Mouse (Mus musculus) E14TG2a.4 (cell line): Measurements from ENCODE around the gene Pacs2.

Experiments used
- H3K27me3 ChIP-seq: 2 replicates; pipeline ENCODE4 v1.6.1; 2014; ENCODE audit warnings: low read length, control low read depth; ENCODE audit not compliant: insufficient read depth
- H3K36me3 ChIP-seq: 2 replicates; pipeline ENCODE4 v1.6.1; 2014; ENCODE audit warnings: low read length, control low read depth; ENCODE audit not compliant: insufficient read depth
- H3K4me1 ChIP-seq: replicated peaks from 2 replicates; pipeline ENCODE4 v1.6.1; 2014; ENCODE audit warnings: low read depth, low read length, control low read depth
- H3K4me3 ChIP-seq: replicated peaks from 2 replicates; pipeline ENCODE4 v1.5.1; 2014; ENCODE audit warnings: mild to moderate bottlenecking, low read length
- H3K9me3 ChIP-seq: 2 replicates; pipeline ENCODE4 v1.6.1; 2014; ENCODE audit warnings: low read length, control low read depth
- CTCF ChIP-seq: conservative IDR thresholded peaks from 2 replicates; pipeline ENCODE4 v1.5.1; 2014; ENCODE audit warnings: low read length
- NANOG ChIP-seq: IDR thresholded peaks from 2 replicates; pipeline ENCODE4 v1.6.1; 2014; ENCODE audit warnings: borderline replicate concordance, low read length, mixed read lengths
- POU5F1 ChIP-seq: IDR thresholded peaks from 2 replicates; pipeline ENCODE4 v1.6.1; 2014; ENCODE audit warnings: low read length, borderline replicate concordance

Pacs2 gene

DNA sequence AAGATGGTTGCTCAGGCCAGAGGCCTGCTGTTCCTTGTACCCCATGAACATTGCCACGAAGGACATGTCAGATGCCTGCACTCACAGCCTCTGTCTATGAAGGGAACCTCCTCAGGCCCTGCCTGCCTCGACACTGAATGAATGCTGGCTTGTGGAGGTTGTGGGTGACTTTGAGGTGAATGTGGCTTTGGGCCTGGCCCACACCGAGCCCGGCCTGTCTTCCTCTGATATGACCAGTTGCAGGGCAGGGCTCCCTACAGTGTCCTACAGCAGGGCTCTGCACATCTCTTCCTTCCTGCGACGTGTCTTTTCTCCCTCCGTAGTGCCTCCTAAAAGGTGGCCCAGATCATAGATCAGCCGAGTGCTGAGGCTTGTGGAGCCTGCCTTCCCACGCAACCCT, 16.7 kb downstream of the Pacs2 start:
- no peaks in the 10 kb centered on the region for H3K4me1 ChIP-seq
- TF ChIP-seq CTCF (no peak), POU5F1 (no peak), NANOG (no peak)
- H3K36me3 ChIP-seq: peaks cover 17% of the 10 kb centered on the region
- no peak overlapping the region for H3K4me3 ChIP-seq
- H3K9me3 ChIP-seq: no peaks in the 10 kb centered on the region
- H3K27me3 ChIP-seq: no peaks in the 10 kb centered on the region

DNA sequence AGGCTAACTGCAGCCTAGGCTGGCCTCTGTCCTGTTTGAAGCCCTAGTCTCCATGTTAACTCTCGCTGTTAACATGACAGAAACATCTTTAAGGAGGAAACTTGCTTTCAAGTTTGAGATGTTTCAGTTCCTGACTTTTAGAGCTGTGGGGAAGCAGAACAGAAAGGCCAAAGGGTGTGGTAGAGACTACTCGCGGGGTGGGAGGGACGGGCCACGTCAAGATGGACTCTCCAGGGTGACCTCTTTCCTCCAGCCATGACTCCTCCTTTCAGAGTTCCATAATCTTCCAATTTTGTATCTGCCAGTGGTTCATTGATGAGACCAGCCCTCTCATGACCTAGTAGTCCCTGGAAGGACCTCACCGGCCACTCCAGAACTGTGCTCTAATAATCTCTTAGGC, 17.1 kb downstream of the Pacs2 start:
- no peaks in the 10 kb centered on the region for H3K4me1 ChIP-seq
- H3K4me3 ChIP-seq: no peak overlapping the region
- H3K27me3 ChIP-seq: no peaks in the 10 kb centered on the region
- H3K36me3 ChIP-seq: peaks cover 17% of the 10 kb centered on the region
- no peaks in the 10 kb centered on the region for H3K9me3 ChIP-seq
- TF ChIP-seq NANOG (no peak), POU5F1 (no peak), CTCF (no peak)

DNA sequence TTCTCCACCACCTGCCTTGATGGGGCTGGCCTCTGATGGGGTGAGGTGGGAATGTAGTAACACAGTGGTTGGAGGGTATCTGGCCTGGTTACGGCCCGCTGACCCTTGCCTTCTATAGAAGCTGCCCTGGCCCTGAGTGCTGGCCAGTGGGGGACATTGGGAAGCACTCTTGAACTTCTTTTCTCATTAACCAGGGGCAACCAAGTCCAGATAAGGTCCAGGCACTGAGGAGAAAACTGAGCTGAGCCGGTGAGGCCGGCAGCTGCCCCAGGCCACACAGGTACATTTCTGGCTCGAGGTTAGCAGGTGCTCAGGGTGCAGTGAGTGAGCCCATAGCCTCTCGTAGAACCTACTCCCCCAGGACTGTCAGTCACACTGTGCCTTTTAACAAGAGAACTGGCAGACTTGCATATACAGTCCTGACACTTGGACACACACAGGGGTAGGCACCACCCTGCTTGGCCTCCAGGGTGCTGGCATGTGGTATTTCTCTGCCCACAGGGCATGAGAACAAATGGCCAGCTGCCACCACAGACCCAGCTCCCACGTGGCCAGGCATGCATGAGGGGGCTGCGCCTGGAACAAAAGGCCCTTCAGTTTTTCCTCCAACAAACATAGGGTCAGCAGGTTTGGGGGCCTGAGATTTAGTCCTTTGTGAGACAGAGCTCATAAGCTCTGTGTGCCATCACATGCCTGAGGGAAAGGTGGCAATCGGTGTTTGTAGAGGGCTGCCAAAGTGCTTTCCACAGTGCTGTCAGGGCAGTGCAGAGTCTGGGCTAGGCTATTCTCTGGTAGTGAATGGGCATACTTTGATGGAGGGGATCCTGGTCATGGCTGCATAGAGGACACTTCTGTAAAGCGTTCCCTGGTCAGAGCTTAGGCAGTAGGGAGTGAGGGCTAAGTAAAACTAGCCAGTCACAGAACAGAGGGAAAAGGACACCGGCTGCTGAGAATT, 18.3 kb downstream of the Pacs2 start:
- Histone ChIP-seq H3K27me3 (no peaks in the 10 kb centered on the region), H3K4me3 (no peak overlapping the region), H3K4me1 (no peaks in the 10 kb centered on the region), H3K9me3 (no peaks in the 10 kb centered on the region), H3K36me3 (peaks cover 16% of the 10 kb centered on the region)
- TF ChIP-seq CTCF: no peak
- TF ChIP-seq NANOG: no peak
- no peak for TF ChIP-seq POU5F1

DNA sequence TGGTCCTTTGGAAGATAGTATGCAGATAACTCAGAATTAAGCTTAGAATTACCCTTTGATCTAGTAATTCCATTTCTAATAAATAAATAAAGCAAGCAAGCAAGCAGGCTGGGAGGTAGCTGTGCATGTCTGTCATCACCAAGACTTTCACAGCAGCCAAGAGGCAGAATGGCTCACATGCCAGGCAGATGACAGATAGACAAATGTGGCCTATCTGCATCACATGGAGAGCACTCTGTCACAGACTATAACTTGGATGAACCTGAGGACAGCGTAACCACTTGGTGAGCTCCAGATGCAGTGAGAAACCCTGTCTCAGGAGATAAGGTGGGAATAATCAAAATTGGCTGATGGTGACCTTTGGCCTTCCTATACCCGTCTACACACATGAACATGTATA, 20.8 kb downstream of the Pacs2 start:
- Histone ChIP-seq H3K27me3 (no peaks in the 10 kb centered on the region), H3K36me3 (0 out of 2 replicates have a peak, but pooled peaks cover 4% of the 10 kb centered on the region)
- TF ChIP-seq NANOG: no peak
- no peak for TF ChIP-seq POU5F1
- TF ChIP-seq CTCF: no peak

DNA sequence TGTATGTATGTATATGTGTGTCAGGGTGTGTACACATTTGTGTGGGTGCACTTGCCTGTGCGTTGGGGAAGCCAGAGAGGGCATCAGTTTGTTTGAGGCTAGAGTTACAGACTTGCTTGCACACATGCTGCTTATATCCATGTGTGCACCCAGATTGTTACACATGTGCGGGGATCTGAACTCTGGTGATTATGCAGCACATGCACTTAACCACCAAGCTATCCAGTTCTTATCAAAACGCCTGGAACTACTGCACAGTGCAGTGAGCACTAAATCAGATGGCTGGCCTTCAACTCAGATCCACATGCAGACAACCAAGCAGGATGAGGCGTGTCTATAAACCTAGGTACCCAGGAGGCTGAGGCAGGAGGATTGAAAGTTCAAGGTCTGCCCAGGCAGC, 22.7 kb downstream of the Pacs2 start:
- no peak overlapping the region for H3K4me3 ChIP-seq
- no peaks in the 10 kb centered on the region for H3K27me3 ChIP-seq
- TF ChIP-seq CTCF (no peak), NANOG (no peak), POU5F1 (no peak)
- H3K9me3 ChIP-seq: no peaks in the 10 kb centered on the region
- H3K4me1 ChIP-seq: 0 out of 2 replicates have a peak, but pooled peaks cover 5% of the 10 kb centered on the region
- 0 out of 2 replicates have a peak, but pooled peaks cover 2% of the 10 kb centered on the region for H3K36me3 ChIP-seq

More for the DNA sequence above, 20.8 kb downstream of the Pacs2 start:
- H3K4me3 ChIP-seq: no peak overlapping the region
- no peaks in the 10 kb centered on the region for H3K9me3 ChIP-seq
- no peaks in the 10 kb centered on the region for H3K4me1 ChIP-seq

DNA sequence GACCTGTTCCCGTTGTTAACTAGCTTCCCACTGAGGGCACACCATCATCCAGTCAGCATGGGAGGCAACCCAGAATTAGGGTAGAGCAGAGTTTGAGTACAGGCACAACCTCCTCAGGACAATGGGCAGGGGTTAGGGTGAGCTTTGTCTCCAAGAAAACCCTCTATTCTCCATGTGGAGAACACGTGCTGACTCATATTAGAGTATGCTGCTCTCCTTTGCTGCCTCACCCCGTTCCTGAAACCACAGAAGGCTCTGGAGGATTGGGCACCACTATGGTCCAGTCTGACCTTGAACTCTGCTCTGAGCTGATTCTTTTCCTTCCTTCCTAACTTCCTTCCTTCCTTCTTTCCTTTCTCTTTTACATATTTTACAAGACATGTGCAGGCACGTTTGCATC, 24.1 kb downstream of the Pacs2 start:
- Histone ChIP-seq H3K36me3 (no peaks in the 10 kb centered on the region), H3K27me3 (no peaks in the 10 kb centered on the region), H3K4me3 (no peak overlapping the region), H3K4me1 (0 out of 2 replicates have a peak, but pooled peaks cover 5% of the 10 kb centered on the region), H3K9me3 (no peaks in the 10 kb centered on the region)
- TF ChIP-seq POU5F1 (no peak), NANOG (no peak), CTCF (no peak)

DNA sequence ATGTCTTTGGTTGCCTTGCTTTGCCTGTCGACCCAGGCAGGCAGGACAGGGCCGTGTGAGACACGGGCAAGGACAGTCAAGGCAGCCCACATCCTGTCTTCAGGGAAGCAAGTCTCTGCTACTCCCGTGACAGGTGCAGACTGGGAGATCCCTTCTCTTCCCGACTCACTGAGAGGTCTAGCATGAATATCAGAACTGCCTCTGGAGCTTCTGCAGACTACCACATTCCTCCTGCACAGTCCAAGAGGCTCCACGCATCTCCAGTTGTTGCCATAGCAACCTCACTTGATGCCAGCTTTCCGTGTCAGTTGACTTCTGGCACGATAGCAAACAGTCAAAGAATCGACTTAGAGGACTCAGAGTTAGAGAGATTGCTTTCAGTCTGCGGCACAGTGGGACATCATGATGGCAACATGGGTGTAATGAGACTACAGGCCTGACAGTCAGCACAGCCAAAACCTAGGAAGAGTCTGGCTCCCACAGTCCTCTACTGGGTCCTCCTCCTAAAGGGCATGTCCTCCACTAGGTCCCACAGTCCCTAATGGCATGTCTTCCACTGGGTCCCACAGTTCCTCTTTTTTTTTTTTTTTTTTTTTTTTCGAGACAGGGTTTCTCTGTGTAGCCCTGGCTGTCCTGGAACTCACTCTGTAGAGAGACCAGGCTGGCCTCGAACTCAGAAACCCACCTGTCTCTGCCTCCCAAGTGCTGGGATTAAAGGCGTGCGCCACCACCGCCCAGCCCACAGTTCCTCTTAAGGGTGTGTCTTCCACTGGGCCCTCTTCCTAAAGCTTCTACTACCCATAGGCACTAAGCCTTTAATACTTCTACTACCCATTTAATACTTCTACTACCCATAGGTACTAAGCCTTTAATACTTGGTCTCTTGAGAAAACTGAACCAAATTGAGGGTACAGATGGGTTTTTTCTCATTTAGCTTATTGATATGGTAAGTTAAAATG, 27.5 kb downstream of the Pacs2 start:
- no peaks in the 10 kb centered on the region for H3K27me3 ChIP-seq
- no peak overlapping the region for H3K4me3 ChIP-seq
- 0 out of 2 replicates have a peak, but pooled peaks cover 5% of the 10 kb centered on the region for H3K4me1 ChIP-seq
- H3K36me3 ChIP-seq: peaks cover 23% of the 10 kb centered on the region
- TF ChIP-seq NANOG (no peak), CTCF (no peak), POU5F1 (no peak)
- no peaks in the 10 kb centered on the region for H3K9me3 ChIP-seq

DNA sequence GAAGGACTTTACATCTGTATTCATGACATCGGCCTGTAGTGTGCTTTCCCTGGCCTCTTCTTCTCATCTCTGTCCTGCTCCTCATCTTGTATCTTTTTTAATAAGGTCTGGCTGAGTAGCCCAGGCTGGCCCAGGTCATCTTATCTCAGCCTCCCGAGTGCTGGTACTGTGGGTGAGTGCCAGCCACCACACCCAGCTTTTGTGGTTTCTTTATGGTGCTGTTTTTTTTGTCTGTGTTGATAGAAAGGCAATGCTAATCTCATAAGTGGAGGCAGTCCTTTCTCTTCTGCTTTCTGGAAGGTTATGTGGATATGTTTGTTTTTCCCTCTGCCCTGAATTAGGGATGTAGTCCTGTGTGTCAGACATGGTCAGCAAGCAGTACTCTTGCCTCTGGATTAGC, 28.2 kb downstream of the Pacs2 start:
- H3K4me3 ChIP-seq: no peak overlapping the region
- H3K9me3 ChIP-seq: no peaks in the 10 kb centered on the region
- TF ChIP-seq NANOG (no peak), POU5F1 (no peak), CTCF (no peak)
- peaks cover 31% of the 10 kb centered on the region for H3K36me3 ChIP-seq
- no peaks in the 10 kb centered on the region for H3K27me3 ChIP-seq
- H3K4me1 ChIP-seq: 0 out of 2 replicates have a peak, but pooled peaks cover 5% of the 10 kb centered on the region
